Mouse (Mus musculus): ENCODE data around the gene Mpped2. TPM values are rescaled to one million over a fixed set of nuclear protein-coding genes. Genes with fewer than 3 reads are reported as not detected.

Mpped2 gene
- polyA plus RNA-seq, 1 experiment = not detected

GRCm38 (mm10) chr2:106797855-106798254 is 104.8 kb downstream of the Mpped2 start:
- TF ChIP-seq GATA1 (IDR thresholded peaks at IDR 0.05; ENCODE audit: low read length) = no peak

- TF ChIP-seq GATA1 (IDR thresholded peaks at IDR 0.05; ENCODE audit: low read length) = no peak
Observed at GRCm38 (mm10) chr2:106798824-106799223, 105.8 kb downstream of the Mpped2 start.

- TF ChIP-seq GATA1 (IDR thresholded peaks at IDR 0.05; ENCODE audit: low read length) = no peak
Observed at GRCm38 (mm10) chr2:106815898-106816297, 122.8 kb downstream of the Mpped2 start.

GRCm38 (mm10) chr2:106821292-106821691 is 128.2 kb downstream of the Mpped2 start:
- no peak for TF ChIP-seq GATA1 (IDR thresholded peaks at IDR 0.05; ENCODE audit: low read length)

GRCm38 (mm10) chr2:106821883-106822282 is 128.8 kb downstream of the Mpped2 start:
- TF ChIP-seq GATA1 (IDR thresholded peaks at IDR 0.05; ENCODE audit: low read length) = no peak

- no peak for TF ChIP-seq GATA1 (IDR thresholded peaks at IDR 0.05; ENCODE audit: low read length)
Observed at GRCm38 (mm10) chr2:106822540-106822939, 129.5 kb downstream of the Mpped2 start.

- no peak for TF ChIP-seq GATA1 (IDR thresholded peaks at IDR 0.05; ENCODE audit: low read length)
Observed at GRCm38 (mm10) chr2:106825461-106825860, 132.4 kb downstream of the Mpped2 start.

- TF ChIP-seq GATA1 (IDR thresholded peaks at IDR 0.05; ENCODE audit: low read length) = no peak
Observed at GRCm38 (mm10) chr2:106826023-106826422, 133.0 kb downstream of the Mpped2 start.

GRCm38 (mm10) chr2:106826806-106827205 is 133.7 kb downstream of the Mpped2 start:
- TF ChIP-seq GATA1 (IDR thresholded peaks at IDR 0.05; ENCODE audit: low read length) = no peak

- no peak for TF ChIP-seq GATA1 (IDR thresholded peaks at IDR 0.05; ENCODE audit: low read length)
Observed at GRCm38 (mm10) chr2:106828573-106829310, 135.7 kb downstream of the Mpped2 start.

GRCm38 (mm10) chr2:106829420-106829819 is 136.4 kb downstream of the Mpped2 start:
- TF ChIP-seq GATA1 (IDR thresholded peaks at IDR 0.05; ENCODE audit: low read length) = no peak

GRCm38 (mm10) chr2:106832577-106832976 is 139.5 kb downstream of the Mpped2 start:
- no peak for TF ChIP-seq GATA1 (IDR thresholded peaks at IDR 0.05; ENCODE audit: low read length)

GRCm38 (mm10) chr2:106833212-106833611 is 140.1 kb downstream of the Mpped2 start:
- TF ChIP-seq GATA1 (IDR thresholded peaks at IDR 0.05; ENCODE audit: low read length) = no peak

- TF ChIP-seq GATA1 (IDR thresholded peaks at IDR 0.05; ENCODE audit: low read length) = no peak
Observed at GRCm38 (mm10) chr2:106835321-106835720, 142.3 kb downstream of the Mpped2 start.

GRCm38 (mm10) chr2:106837241-106837640 is 144.2 kb downstream of the Mpped2 start:
- TF ChIP-seq GATA1 (IDR thresholded peaks at IDR 0.05; ENCODE audit: low read length) = no peak

GRCm38 (mm10) chr2:106844147-106844546 is 151.1 kb downstream of the Mpped2 start:
- TF ChIP-seq GATA1 (IDR thresholded peaks at IDR 0.05; ENCODE audit: low read length) = no peak
